Mouse (Mus musculus) layer of hippocampus, adult 2 months (tissue): ENCODE results near the gene Commd1. TPM values are rescaled to one million over a fixed set of nuclear protein-coding genes. Genes with fewer than 3 reads are reported as not detected.

Source experiments
- DNase-seq, 2 experiments: peaks; one replicate each; pipeline ENCODE4 v3.0.0; 2022; ENCODE audit warnings: low spot score in 2 of 2
- H3K27ac ChIP-seq: fragments of 200-600 bp; 2 replicates; pipeline ENCODE4 v1.8.1; 2022
- H3K4me3 ChIP-seq: fragments of 200-600 bp; 2 replicates; pipeline ENCODE4 v1.8.1; 2022; ENCODE audit warnings: mild to moderate bottlenecking
- CTCF ChIP-seq: fragments of 200-600 bp; conservative IDR thresholded peaks from 2 replicates; pipeline ENCODE4 v1.8.1; 2022; ENCODE audit warnings: antibody characterized with exemption, mild to moderate bottlenecking, moderate library complexity
- total RNA-seq, 2 experiments: library from RNA; stranded (reverse); gene quantifications; 2 replicates each; pipeline ENCODE4 v1.2.3; 2021

Commd1 gene
- total RNA-seq, 2 experiments from 2014 or later: 51.2 to 60.4 TPM

DNA sequence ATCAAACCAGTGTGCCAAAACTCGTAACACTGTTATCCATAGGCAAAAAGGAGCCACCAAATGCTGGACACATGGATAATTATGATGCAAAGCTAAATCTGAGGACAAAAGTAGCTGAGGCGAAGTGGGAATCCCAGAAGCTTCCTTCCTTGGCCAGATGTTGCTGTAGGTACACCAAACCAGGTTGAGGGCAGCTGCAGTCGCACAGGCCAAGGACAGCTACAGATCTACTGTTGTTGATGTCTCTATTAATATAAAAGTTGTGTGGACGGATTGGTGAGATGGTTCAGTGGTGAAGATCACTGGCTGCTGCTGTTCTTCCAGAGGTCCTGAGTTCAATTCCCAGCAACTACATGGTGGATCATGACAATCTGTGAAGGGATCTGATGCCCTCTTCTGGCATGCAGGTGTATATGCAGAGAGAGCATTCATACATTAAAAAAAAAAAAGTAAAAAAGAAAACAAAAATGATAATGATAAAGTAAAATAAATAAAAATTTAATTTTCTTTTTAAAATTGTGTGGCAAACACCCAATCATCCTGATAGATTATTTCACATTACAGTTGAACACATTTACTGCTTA is 24.3 kb downstream of the Commd1 start:
- no peak for DNase-seq
- Histone ChIP-seq H3K27ac (no peak overlapping the region), H3K4me3 (no peak overlapping the region)
- TF ChIP-seq CTCF: peak; percentile 80

DNA sequence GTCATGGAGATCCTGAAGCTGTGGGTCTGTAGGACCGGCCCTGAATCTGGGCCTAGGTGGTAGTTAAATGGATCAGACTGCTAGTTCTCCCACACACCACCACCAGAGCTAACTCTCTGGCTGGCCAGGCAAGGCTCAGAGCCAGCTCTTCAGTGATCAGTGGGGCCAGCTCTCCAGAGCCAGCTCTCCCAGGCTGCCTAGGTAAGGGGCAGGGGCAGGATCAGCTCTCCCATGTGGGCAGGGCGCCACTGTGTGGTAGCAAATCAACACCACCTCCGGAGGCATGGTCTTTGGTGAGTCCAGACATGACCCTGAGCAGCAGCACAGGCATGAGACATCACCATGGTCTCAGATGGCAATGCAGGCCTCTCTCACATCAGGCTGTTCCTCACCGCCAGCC is 25.4 kb downstream of the Commd1 start:
- Histone ChIP-seq H3K4me3 (no peak overlapping the region), H3K27ac (no peak overlapping the region)
- DNase-seq: peak in 1 of 2 experiments; percentile 46
- TF ChIP-seq CTCF: peak; percentile 76

DNA sequence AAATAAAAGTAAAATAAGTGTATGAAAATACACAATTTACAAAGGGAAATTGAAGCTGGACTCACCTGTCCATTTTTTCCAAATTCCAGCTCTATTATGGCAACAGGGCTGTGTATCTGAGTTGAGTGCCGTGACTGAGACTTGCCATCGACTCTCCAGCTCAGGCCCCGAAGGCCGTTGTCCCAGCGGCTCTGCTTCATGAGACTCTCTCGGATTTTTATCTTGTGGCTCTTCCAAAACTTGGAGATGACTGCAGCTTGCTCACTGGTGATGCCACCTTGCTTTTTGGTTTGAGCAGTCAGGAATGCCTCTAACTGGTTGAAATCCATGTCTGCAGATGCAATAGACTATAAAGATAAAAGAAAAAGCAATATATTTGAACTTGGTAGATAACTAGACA is 25.8 kb downstream of the Commd1 start:
- Histone ChIP-seq H3K27ac (no peak overlapping the region), H3K4me3 (no peak overlapping the region)
- no peak for TF ChIP-seq CTCF
- no peak for DNase-seq

DNA sequence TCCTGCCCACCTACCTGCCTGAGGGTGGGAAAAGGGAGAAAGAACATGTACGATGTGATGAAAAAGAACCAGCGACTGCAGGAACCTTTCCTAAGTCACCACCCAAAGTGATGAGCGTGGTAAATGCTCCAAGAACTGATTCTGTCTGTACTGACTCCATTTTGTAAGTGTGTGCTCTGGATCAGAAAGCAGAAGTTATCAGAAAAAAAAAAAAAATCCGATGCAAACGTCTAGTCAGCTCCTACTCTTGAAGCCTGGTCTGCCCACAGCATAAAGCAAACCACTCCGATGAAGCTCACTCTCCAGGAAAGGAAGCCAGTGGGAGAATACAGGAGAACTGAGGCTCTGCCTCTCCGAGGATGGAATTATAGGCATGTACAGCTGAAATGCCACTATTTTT is 29.5 kb downstream of the Commd1 start:
- Histone ChIP-seq H3K27ac (no peak overlapping the region), H3K4me3 (no peak overlapping the region)
- no peak for TF ChIP-seq CTCF
- no peak for DNase-seq

DNA sequence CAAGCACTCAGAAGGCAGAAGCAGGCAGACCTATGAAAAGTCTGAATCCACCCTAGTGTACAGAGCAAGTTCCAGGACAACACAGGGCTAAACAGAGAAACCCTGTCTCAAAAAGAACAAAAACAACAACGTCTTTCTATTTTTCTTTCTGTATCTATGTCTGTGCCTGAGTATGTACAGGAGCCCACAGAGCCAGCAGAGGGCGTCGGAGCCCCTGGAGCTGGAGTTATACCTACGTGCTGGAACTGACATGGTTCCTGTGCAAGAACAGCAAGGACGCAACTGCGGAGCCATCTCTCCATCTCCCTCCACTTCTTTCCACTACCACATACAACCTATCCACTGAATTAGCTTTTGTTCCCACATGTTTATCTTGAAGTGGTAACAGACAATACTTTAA is 32.1 kb downstream of the Commd1 start:
- no peak for DNase-seq
- Histone ChIP-seq H3K27ac (no peak overlapping the region), H3K4me3 (no peak overlapping the region)
- peak; percentile 41 for TF ChIP-seq CTCF

DNA sequence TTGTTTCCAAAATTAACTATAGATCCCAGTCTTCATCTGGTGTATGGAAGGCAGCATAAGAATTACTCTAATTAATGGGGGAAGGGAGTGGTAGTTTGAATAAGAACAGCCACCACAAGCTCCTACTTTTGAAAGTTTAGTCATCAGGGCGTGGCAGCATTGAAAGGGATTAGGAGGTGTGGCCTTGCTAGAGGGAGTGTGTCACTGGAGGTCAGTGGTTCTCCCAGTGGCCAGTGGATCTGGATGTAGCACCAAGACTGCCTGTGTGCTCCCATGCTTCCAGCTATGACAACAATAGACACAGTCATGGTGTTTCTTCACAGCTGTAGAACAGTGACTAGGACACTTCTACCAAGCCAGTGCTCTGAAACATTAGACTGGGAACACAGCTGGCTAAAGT is 33.1 kb downstream of the Commd1 start:
- no peak for TF ChIP-seq CTCF
- no peak for DNase-seq
- no peak overlapping the region for H3K27ac ChIP-seq
- H3K4me3 ChIP-seq: no peak overlapping the region

DNA sequence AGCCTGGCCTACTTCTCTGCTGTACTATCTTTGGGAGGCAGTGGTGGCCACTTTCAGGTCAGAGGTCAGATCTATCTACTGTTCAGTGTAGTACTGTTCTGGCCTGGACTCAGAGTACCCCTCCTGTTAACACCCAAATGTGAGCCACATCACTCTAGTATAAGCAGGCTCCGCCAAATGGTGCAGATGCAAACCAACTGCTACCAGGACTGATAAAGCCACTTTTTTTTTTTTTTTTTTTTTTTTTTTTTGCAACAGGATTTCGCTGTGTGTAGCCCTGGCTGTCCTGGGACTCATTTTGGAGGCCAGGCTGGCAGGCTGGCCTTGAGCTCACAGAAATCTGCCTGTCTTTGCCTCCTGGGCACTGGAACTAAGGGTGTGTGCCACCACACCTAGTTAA is 43.2 kb downstream of the Commd1 start:
- Histone ChIP-seq H3K4me3 (no peak overlapping the region), H3K27ac (no peak overlapping the region)
- TF ChIP-seq CTCF: no peak
- DNase-seq: no peak

DNA sequence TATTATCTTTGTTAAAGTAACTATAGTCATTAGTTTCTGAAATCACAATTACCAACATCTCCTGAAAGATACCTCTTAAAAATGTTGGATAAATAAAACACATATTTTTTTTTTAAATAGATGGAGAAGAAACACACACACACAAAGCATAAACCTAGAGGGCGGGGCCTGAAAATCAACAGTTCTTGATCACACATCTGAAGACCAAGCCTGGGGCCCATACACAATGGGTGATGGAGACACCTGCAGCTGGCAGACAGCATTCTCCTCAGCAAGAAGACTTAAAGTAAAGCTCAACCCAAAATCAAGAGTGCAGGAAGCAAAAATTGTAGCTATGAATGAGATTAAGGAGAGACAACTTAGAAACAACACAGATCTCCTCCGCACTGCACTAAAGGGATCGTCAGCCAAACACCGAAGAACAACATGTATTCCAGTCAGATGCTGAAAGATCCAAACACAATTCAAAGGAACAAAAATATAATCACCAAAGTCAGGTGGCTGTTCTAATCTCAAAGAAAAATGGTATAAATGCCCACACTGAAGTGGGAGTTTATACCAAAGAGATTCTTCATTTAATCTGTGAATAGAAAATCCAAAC is 44.4 kb downstream of the Commd1 start:
- Histone ChIP-seq H3K27ac (peak overlapping the region; percentile 3; the same call in 1 of the 2 replicates), H3K4me3 (no peak overlapping the region)
- no peak for TF ChIP-seq CTCF
- DNase-seq: no peak

DNA sequence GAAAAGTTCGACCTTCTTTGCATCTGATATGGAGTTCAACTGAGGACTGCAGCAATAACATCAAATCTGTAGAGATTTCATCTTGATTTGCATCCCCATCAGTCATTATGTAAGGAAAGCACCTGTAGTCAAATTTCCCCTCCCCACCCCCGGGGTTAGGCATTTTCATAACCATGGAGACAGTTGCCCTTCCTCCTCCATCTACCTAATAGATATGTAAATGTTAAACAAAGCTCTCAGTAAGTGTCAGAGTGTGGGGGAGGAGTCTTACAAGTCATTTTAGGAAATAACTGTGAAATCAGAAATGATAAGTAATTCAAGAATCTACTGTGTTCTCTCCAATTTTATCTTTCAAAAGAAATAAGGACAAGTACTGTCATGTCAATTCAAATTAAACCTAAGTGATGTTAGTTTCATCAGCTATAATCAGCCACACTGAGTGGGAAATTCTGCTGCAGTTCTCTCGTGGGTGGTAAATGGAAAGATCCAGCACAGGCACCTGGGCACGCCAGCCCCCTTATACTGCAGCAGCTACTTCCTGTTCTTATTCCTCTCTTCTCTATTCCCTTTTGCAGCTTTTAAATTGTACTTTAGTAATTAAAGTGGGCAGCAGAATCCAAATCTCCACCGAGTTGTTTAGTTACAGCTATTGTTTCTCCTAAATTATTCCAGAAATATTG is 45.6 kb downstream of the Commd1 start:
- TF ChIP-seq CTCF: no peak
- Histone ChIP-seq H3K27ac (peak overlapping the region; percentile 43; the same call in 1 of the 2 replicates), H3K4me3 (no peak overlapping the region)
- peak in 1 of 2 experiments; percentile 16 for DNase-seq

DNA sequence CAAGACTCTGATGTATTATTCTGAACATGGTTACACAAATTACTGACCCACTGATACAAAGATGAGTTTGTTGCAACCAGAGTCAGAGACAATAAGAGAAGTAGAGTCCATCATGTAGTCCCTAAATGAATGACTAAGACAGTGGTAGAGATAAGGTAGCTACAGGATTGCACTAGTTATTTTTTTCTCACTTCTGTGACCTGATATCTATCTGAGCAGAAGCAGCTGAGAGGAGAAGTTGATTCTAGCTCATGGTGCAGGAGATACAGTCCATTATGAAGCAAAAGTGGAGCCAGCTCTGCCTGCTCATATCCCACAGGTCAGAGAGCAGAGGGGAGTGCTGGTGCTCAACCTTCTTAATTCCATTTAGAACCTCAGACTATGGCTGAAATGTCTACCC is 50.0 kb downstream of the Commd1 start:
- TF ChIP-seq CTCF: no peak
- DNase-seq: no peak
- Histone ChIP-seq H3K4me3 (no peak overlapping the region), H3K27ac (no peak overlapping the region)

DNA sequence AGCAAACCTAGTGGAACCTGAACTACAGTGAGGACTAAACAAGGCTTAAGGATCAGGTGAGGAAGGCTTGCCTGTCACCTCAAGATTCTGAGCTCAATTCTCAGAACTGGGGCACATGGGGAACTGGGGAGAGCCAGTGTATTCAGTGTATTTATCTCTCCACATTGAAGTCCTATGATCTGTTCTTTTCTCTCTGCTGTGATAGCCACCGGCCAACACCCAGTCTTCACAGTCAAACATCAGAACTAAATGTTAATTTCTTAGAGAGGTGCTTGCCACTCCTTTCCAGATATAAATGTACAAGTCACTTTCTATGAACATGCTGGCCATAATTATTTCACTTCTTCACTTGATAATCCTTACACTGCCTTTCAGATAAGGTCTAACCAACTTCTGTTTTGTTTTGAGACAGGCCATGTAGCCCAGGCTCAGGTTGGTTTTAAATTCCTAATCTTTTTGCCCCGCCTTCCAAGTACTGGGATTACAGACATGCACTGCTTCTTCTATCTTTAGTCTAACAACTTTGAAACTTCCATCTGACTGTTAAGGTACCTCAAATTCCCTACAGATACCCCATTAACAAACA is 50.8 kb downstream of the Commd1 start:
- Histone ChIP-seq H3K4me3 (no peak overlapping the region), H3K27ac (no peak overlapping the region)
- DNase-seq: no peak
- no peak for TF ChIP-seq CTCF

DNA sequence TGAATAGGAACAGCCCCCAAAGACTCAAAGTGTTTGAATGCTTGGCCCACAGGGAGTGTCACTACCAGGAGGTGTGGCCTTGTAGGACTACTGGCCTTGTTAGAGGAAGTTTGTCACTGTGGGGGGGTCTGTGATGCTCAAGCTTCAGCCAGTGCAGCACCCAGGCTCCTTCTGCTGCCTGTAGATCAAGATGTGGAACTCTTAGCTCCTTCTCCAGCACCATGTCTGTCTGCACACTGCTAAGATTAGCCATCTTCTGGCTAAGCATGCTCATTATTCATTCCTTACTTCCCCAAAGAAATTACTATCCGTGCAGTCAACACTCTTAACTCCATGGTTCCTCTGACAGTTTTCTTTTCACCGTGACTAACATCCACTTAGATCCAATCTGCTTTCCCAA is 52.1 kb downstream of the Commd1 start:
- Histone ChIP-seq H3K4me3 (no peak overlapping the region), H3K27ac (no peak overlapping the region)
- DNase-seq: no peak
- no peak for TF ChIP-seq CTCF

DNA sequence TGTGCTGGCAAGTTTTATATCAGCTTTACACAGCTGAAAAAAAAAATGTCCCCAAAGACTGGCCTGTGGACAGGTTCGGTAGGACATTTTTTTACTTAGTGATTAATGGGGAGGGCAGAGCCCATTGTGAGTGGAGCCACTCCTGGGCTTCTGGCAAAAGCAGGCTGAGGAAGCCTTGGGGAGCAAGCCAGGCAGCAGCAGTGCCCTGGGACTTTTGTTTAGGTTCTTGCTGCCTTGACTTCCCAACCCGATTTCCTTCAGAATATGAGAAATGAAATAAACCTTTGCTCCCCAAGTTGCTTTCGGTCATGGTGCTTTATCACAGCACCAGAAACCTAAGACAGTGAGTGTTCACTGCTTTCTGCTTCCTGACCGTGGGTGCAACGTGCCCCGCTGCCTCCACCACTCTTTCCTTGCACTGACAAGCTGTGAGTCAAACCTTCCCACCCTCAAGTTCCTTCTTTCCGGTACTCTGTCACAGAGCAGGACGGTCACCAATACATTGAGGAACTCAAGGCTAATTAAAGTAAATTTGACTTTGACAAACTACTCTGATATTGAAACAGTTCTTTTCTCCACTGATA is 53.5 kb downstream of the Commd1 start:
- no peak overlapping the region for H3K4me3 ChIP-seq
- DNase-seq: no peak
- TF ChIP-seq CTCF: no peak
- no peak overlapping the region for H3K27ac ChIP-seq
